Mouse (Mus musculus): ENCODE measurements around the gene Sqstm1.

DNA sequence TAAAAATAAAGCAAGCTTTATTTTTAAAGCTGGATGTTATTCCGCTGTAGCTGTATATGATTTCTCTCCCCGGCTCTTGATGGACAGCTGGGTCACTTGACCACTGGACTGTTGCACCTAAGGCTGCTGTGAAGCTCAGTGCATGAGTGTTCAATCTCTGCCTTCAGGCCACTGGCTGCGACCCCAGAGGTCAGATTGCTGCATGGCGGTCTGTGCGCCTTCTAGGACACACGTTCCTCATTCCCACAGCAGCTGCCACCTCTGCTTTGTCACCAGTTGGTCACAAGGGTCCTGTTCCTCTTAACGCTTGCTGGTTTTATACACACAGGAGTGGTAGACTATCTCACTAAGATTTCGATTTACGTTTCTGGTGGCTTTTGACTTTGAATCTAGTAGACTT lies 56.5 kb downstream of the Sqstm1 start:
- TF ChIP-seq POLR2A (IDR thresholded peaks at IDR 0.05; ENCODE audit: low read depth, low read length), result no peak
- TF ChIP-seq CTCF (IDR thresholded peaks at IDR 0.05; ENCODE audit: borderline replicate concordance, insufficient read depth, low read length), result no peak
